Mouse (Mus musculus): ENCODE measurements around the gene Gm11213. TPM values are rescaled to one million over a fixed set of nuclear protein-coding genes. Genes with fewer than 3 reads are reported as not detected.

Gene Gm11213
- total and polyA plus RNA-seq, 3 experiments: not detected

- Histone ChIP-seq H3K9me3 (replicated peaks) (peaks cover 26% of the 10 kb centered on the region), H3K36me3 (replicated peaks) (no peaks in the 10 kb centered on the region), H3K4me1 (ENCODE audit: insufficient read depth, low read depth, low read length) (no peaks in the 10 kb centered on the region), H3K4me3 (ENCODE audit: low read depth, low read length) (no peak overlapping the region), H3K27me3 (ENCODE audit: insufficient read depth, low read length) (no peaks in the 10 kb centered on the region)
- DNase-seq (ENCODE audit: low spot score) (no peak), ATAC-seq (ENCODE audit: extremely low read depth, insufficient number of reproducible peaks, low FRiP score, poor library complexity, severe bottlenecking) (no peak)
- no peak for TF ChIP-seq TAL1 (conservative IDR thresholded peaks at IDR 0.05; ENCODE audit: low read depth, low read length)
- no peak for TF ChIP-seq GATA1 (IDR thresholded peaks at IDR 0.05; ENCODE audit: borderline replicate concordance, low read length)
- TF ChIP-seq POLR2AphosphoS5 (IDR thresholded peaks at IDR 0.05; ENCODE audit: insufficient replicate concordance, low read depth, low read length): no peak
- TF ChIP-seq CTCF (IDR thresholded peaks at IDR 0.05; ENCODE audit: low read depth, low read length): no peak
These were observed 22.1 kb upstream of the Gm11213 start for GRCm38 (mm10) chr4:63627111-63627510.

- Histone ChIP-seq H3K4me3 (ENCODE audit: low read depth, low read length) (no peak overlapping the region), H3K4me1 (ENCODE audit: insufficient read depth, low read depth, low read length) (no peaks in the 10 kb centered on the region), H3K9me3 (replicated peaks) (peaks cover 21% of the 10 kb centered on the region), H3K36me3 (replicated peaks) (no peaks in the 10 kb centered on the region), H3K27me3 (ENCODE audit: insufficient read depth, low read length) (no peaks in the 10 kb centered on the region)
- DNase-seq (ENCODE audit: low spot score) (no peak), ATAC-seq (ENCODE audit: extremely low read depth, insufficient number of reproducible peaks, low FRiP score, poor library complexity, severe bottlenecking) (no peak)
- TF ChIP-seq POLR2AphosphoS5 (IDR thresholded peaks at IDR 0.05; ENCODE audit: insufficient replicate concordance, low read depth, low read length) (no peak), CTCF (IDR thresholded peaks at IDR 0.05; ENCODE audit: low read depth, low read length) (no peak), TAL1 (conservative IDR thresholded peaks at IDR 0.05; ENCODE audit: low read depth, low read length) (no peak), GATA1 (IDR thresholded peaks at IDR 0.05; ENCODE audit: borderline replicate concordance, low read length) (no peak), GATA2 (IDR thresholded peaks at IDR 0.05; ENCODE audit: borderline replicate concordance, low read depth, low read length) (no peak)
These were observed 20.6 kb upstream of the Gm11213 start for GRCm38 (mm10) chr4:63625563-63626080.

GRCm38 (mm10) chr4:63622378-63622835 lies 17.3 kb upstream of the Gm11213 start, which contains the start of gene Tex48:
Tex48 (minus strand) TSS chr4:63622428.
- ATAC-seq (ENCODE audit: extremely low read depth, insufficient number of reproducible peaks, low FRiP score, poor library complexity, severe bottlenecking): no peak
- no peak within 1 kb of the TSS for H3K4me3 ChIP-seq (ENCODE audit: low read depth, low read length)
- no peaks in the 10 kb centered on the region for H3K27me3 ChIP-seq (ENCODE audit: insufficient read depth, low read length)
- H3K4me1 ChIP-seq (ENCODE audit: insufficient read depth, low read depth, low read length): no peaks in the 10 kb centered on the region
- DNase-seq (ENCODE audit: low spot score): no peak
- peaks cover 12% of the 10 kb centered on the region for H3K9me3 ChIP-seq (replicated peaks)
- H3K36me3 ChIP-seq (replicated peaks): no peaks in the 10 kb centered on the region
- no peak for TF ChIP-seq CTCF (IDR thresholded peaks at IDR 0.05; ENCODE audit: low read depth, low read length)
- no peak for TF ChIP-seq GATA1 (IDR thresholded peaks at IDR 0.05; ENCODE audit: borderline replicate concordance, low read length)
- TF ChIP-seq POLR2AphosphoS5 (IDR thresholded peaks at IDR 0.05; ENCODE audit: insufficient replicate concordance, low read depth, low read length): no peak
- TF ChIP-seq TAL1 (conservative IDR thresholded peaks at IDR 0.05; ENCODE audit: low read depth, low read length): no peak
- no peak for TF ChIP-seq GATA2 (IDR thresholded peaks at IDR 0.05; ENCODE audit: borderline replicate concordance, low read depth, low read length)

GRCm38 (mm10) chr4:63621861-63622260 lies 16.8 kb upstream of the Gm11213 start:
- H3K36me3 ChIP-seq (replicated peaks): no peaks in the 10 kb centered on the region
- DNase-seq (ENCODE audit: low spot score) (no peak), ATAC-seq (ENCODE audit: extremely low read depth, insufficient number of reproducible peaks, low FRiP score, poor library complexity, severe bottlenecking) (no peak)
- peaks cover 8% of the 10 kb centered on the region for H3K9me3 ChIP-seq (replicated peaks)
- no peaks in the 10 kb centered on the region for H3K27me3 ChIP-seq (ENCODE audit: insufficient read depth, low read length)
- no peak overlapping the region for H3K4me3 ChIP-seq (ENCODE audit: low read depth, low read length)
- no peak for TF ChIP-seq GATA2 (IDR thresholded peaks at IDR 0.05; ENCODE audit: borderline replicate concordance, low read depth, low read length)
- TF ChIP-seq CTCF (IDR thresholded peaks at IDR 0.05; ENCODE audit: low read depth, low read length): no peak
- no peak for TF ChIP-seq POLR2AphosphoS5 (IDR thresholded peaks at IDR 0.05; ENCODE audit: insufficient replicate concordance, low read depth, low read length)
- TF ChIP-seq GATA1 (IDR thresholded peaks at IDR 0.05; ENCODE audit: borderline replicate concordance, low read length): no peak
- TF ChIP-seq TAL1 (conservative IDR thresholded peaks at IDR 0.05; ENCODE audit: low read depth, low read length): no peak
- H3K4me1 ChIP-seq (ENCODE audit: insufficient read depth, low read depth, low read length): no peaks in the 10 kb centered on the region

GRCm38 (mm10) chr4:63608391-63608790 lies 3.3 kb upstream of the Gm11213 start:
- H3K27me3 ChIP-seq (ENCODE audit: insufficient read depth, low read length): no peaks in the 10 kb centered on the region
- H3K36me3 ChIP-seq (replicated peaks): no peaks in the 10 kb centered on the region
- no peak for ATAC-seq (ENCODE audit: extremely low read depth, insufficient number of reproducible peaks, low FRiP score, poor library complexity, severe bottlenecking)
- DNase-seq (ENCODE audit: low spot score): no peak
- H3K4me1 ChIP-seq (ENCODE audit: insufficient read depth, low read depth, low read length): no peaks in the 10 kb centered on the region
- no peak for TF ChIP-seq GATA1 (IDR thresholded peaks at IDR 0.05; ENCODE audit: borderline replicate concordance, low read length)
- TF ChIP-seq POLR2AphosphoS5 (IDR thresholded peaks at IDR 0.05; ENCODE audit: insufficient replicate concordance, low read depth, low read length): no peak
- TF ChIP-seq GATA2 (IDR thresholded peaks at IDR 0.05; ENCODE audit: borderline replicate concordance, low read depth, low read length): no peak
- TF ChIP-seq CTCF (IDR thresholded peaks at IDR 0.05; ENCODE audit: low read depth, low read length): no peak
- no peak for TF ChIP-seq TAL1 (conservative IDR thresholded peaks at IDR 0.05; ENCODE audit: low read depth, low read length)
- no peak overlapping the region for H3K4me3 ChIP-seq (ENCODE audit: low read depth, low read length)
- peaks cover 19% of the 10 kb centered on the region for H3K9me3 ChIP-seq (replicated peaks)

GRCm38 (mm10) chr4:63605968-63606367 lies 907 bp upstream of the Gm11213 start:
- TF ChIP-seq GATA1 (IDR thresholded peaks at IDR 0.05; ENCODE audit: borderline replicate concordance, low read length) (no peak), POLR2AphosphoS5 (IDR thresholded peaks at IDR 0.05; ENCODE audit: insufficient replicate concordance, low read depth, low read length) (no peak)
- Histone ChIP-seq H3K4me3 (ENCODE audit: low read depth, low read length) (no peak overlapping the region), H3K27me3 (ENCODE audit: insufficient read depth, low read length) (no peaks in the 10 kb centered on the region), H3K4me1 (ENCODE audit: insufficient read depth, low read depth, low read length) (no peaks in the 10 kb centered on the region), H3K36me3 (replicated peaks) (no peaks in the 10 kb centered on the region), H3K9me3 (replicated peaks) (peaks cover 14% of the 10 kb centered on the region)
- ATAC-seq (ENCODE audit: extremely low read depth, insufficient number of reproducible peaks, low FRiP score, poor library complexity, severe bottlenecking) (no peak), DNase-seq (ENCODE audit: low spot score) (no peak)

Measured in G1E (cell line).